Mouse (Mus musculus): ENCODE data around the gene Ubash3a. TPM values are rescaled to one million over a fixed set of nuclear protein-coding genes. Genes with fewer than 3 reads are reported as not detected.

Ubash3a gene
- total RNA-seq, 1 experiment, result 6.7 TPM

DNA sequence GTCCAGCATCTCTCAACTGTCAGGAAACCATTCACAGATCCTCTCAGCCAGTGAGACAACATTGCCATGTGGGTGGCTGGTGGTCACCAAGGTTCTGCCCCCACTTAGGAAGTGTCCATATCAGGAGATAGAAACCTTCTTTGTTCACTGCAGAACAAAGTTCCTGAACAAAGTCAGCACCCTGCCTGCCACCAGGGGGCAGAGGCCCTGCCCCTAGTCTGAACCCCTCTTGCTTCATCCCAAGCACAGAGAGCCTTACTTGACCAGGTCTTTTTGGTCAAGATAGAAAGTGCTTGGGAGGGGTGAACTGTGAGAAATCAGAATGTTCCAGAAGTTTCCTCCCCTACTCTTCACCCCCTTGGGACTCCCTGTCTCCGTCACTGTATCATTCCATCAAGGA is 28.2 kb downstream of the Ubash3a start:
- H3K9ac ChIP-seq (ENCODE audit: insufficient read depth, low read depth, low read length, poor library complexity, severe bottlenecking), result no peak overlapping the region
- peaks cover 21% of the 10 kb centered on the region; the same call in 1 of the 2 replicates for H3K36me3 ChIP-seq (ENCODE audit: control insufficient read depth, insufficient read depth, low read length, poor library complexity, severe bottlenecking)
- in situ Hi-C loops (cut with MboI; ENCODE audit: low sequenced_read_pairs in 2 of 2, unreplicated experiment in 2 of 2), result no loop called here
- DNase-seq (ENCODE audit: low read depth, low spot score), result no peak
- TF ChIP-seq HCFC1 (IDR thresholded peaks at IDR 0.05; ENCODE audit: borderline replicate concordance, insufficient read depth, low read length), result no peak
- no peak for TF ChIP-seq MAFK (IDR thresholded peaks at IDR 0.05; ENCODE audit: insufficient read depth, low read depth, low read length)
- H3K4me1 ChIP-seq (ENCODE audit: control insufficient read depth in 2 of 2, insufficient read depth in 2 of 2, low read length in 2 of 2, poor library complexity in 1 of 2), result no peaks in the 10 kb centered on the region
- H3K27ac ChIP-seq (ENCODE audit: insufficient read depth, low read depth, low read length, poor library complexity, severe bottlenecking), result no peak overlapping the region
- H3K4me3 ChIP-seq (ENCODE audit: insufficient read depth in 1 of 2, low read depth in 1 of 2, low read length in 2 of 2, poor library complexity in 1 of 2, severe bottlenecking in 1 of 2), result no peak overlapping the region
- no peaks in the 10 kb centered on the region for H3K9me3 ChIP-seq (ENCODE audit: control insufficient read depth, insufficient read depth, low read depth, low read length)

DNA sequence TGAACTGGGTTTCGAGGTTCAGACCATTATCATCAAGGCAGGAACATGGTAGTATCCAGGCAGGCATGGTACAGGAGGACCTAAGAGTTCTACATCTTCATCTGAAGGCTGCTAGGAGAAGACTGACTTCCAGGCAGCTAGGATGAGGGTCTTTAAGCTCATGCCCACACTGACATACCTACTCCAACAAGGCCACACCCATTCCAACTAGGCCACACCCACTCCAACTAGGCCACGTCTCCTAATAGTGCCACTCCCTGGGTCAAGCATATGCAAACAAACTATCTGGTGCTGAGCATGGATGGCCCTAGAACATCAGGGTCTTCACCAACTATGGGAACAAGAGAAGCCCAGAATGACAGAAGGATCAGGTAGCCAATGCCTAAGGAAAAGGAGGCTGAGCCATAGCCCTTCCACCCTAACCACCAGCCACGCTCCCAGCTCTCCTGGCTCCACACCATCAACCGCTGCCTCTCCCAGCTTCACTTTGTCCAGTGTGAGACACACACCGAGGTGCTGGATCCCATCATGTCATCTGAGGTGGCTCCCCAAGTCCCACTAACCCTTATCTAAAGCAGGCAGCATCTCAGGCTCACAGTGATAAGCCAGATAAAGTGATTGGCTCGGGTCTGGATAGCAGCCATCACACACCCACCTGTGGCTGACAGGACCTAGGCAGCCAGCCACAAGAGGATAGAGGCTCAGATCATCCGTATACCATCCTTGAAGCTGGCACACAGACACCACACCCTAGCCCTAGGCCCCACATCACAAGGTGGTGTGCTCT is 30.8 kb downstream of the Ubash3a start:
- DNase-seq (ENCODE audit: low read depth, low spot score), result no peak
- Histone ChIP-seq H3K27ac (ENCODE audit: insufficient read depth, low read depth, low read length, poor library complexity, severe bottlenecking) (no peak overlapping the region), H3K36me3 (ENCODE audit: control insufficient read depth, insufficient read depth, low read length, poor library complexity, severe bottlenecking) (peaks cover 22% of the 10 kb centered on the region), H3K4me1 (ENCODE audit: control insufficient read depth in 2 of 2, insufficient read depth in 2 of 2, low read length in 2 of 2, poor library complexity in 1 of 2) (no peaks in the 10 kb centered on the region), H3K9me3 (ENCODE audit: control insufficient read depth, insufficient read depth, low read depth, low read length) (no peaks in the 10 kb centered on the region), H3K4me3 (ENCODE audit: insufficient read depth in 1 of 2, low read depth in 1 of 2, low read length in 2 of 2, poor library complexity in 1 of 2, severe bottlenecking in 1 of 2) (no peak overlapping the region), H3K9ac (ENCODE audit: insufficient read depth, low read depth, low read length, poor library complexity, severe bottlenecking) (no peak overlapping the region)
- TF ChIP-seq ZNF384 (IDR thresholded peaks at IDR 0.05; ENCODE audit: low read depth, low read length) (no peak), ZC3H11A (IDR thresholded peaks at IDR 0.05; ENCODE audit: borderline replicate concordance, low read depth, low read length) (no peak), MAFK (IDR thresholded peaks at IDR 0.05; ENCODE audit: insufficient read depth, low read depth, low read length) (no peak), CHD2 (IDR thresholded peaks at IDR 0.05; ENCODE audit: low read depth, low read length) (no peak), HCFC1 (IDR thresholded peaks at IDR 0.05; ENCODE audit: borderline replicate concordance, insufficient read depth, low read length) (no peak)
- in situ Hi-C loops (cut with MboI; ENCODE audit: low sequenced_read_pairs in 2 of 2, unreplicated experiment in 2 of 2), result no loop called here

DNA sequence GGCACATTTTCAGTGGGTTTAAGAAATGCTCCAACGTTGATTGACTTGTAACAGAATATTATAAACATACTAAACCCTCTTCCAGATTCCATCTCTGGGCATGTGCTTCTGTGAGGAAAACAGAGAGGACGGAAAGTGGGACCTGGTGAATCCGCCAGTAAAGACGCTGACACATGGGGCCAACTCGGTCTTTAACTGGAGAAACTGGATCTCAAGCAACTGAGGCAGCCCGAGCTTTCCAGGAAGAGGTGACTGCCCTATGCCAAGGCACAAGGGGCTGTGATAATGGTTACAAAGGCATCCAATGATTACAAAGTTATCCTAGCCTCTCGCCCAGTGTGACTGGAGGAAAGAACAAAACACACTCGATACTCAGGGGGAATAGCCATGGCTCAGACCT is 33.5 kb downstream of the Ubash3a start:
- TF ChIP-seq MAFK (IDR thresholded peaks at IDR 0.05; ENCODE audit: insufficient read depth, low read depth, low read length), result no peak
- TF ChIP-seq ZC3H11A (IDR thresholded peaks at IDR 0.05; ENCODE audit: borderline replicate concordance, low read depth, low read length), result no peak
- TF ChIP-seq CHD2 (IDR thresholded peaks at IDR 0.05; ENCODE audit: low read depth, low read length), result no peak
- no peak for TF ChIP-seq HCFC1 (IDR thresholded peaks at IDR 0.05; ENCODE audit: borderline replicate concordance, insufficient read depth, low read length)
- Histone ChIP-seq H3K36me3 (ENCODE audit: control insufficient read depth, insufficient read depth, low read length, poor library complexity, severe bottlenecking) (peaks cover 17% of the 10 kb centered on the region), H3K9me3 (ENCODE audit: control insufficient read depth, insufficient read depth, low read depth, low read length) (no peaks in the 10 kb centered on the region), H3K4me3 (ENCODE audit: insufficient read depth in 1 of 2, low read depth in 1 of 2, low read length in 2 of 2, poor library complexity in 1 of 2, severe bottlenecking in 1 of 2) (no peak overlapping the region), H3K27ac (ENCODE audit: insufficient read depth, low read depth, low read length, poor library complexity, severe bottlenecking) (no peak overlapping the region), H3K9ac (ENCODE audit: insufficient read depth, low read depth, low read length, poor library complexity, severe bottlenecking) (no peak overlapping the region), H3K4me1 (ENCODE audit: control insufficient read depth in 2 of 2, insufficient read depth in 2 of 2, low read length in 2 of 2, poor library complexity in 1 of 2) (no peaks in the 10 kb centered on the region)
- no peak for DNase-seq (ENCODE audit: low read depth, low spot score)
- in situ Hi-C loops (cut with MboI; ENCODE audit: low sequenced_read_pairs in 2 of 2, unreplicated experiment in 2 of 2), result no loop called here

DNA sequence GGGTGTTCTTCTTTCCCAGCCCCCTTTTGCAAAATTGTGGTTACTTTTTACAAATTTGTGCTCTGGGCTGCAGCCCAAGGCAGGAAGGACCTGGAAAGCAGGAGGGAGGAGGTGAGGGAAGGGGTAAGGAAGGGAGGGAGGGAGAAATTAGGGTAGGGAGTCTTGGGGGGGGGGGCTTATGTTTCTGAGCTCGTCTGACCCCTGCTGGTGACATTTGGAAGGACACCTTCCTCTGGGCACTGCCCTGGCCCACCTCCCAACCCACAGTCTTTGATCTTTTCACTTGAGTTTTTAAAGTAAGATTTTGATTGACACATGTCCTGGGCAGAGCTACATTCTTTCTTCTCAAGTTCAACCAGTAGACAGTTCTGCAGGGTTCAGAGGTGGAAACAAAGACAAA is 35.1 kb downstream of the Ubash3a start:
- no peaks in the 10 kb centered on the region for H3K9me3 ChIP-seq (ENCODE audit: control insufficient read depth, insufficient read depth, low read depth, low read length)
- no peak overlapping the region for H3K27ac ChIP-seq (ENCODE audit: insufficient read depth, low read depth, low read length, poor library complexity, severe bottlenecking)
- H3K4me3 ChIP-seq (ENCODE audit: insufficient read depth in 1 of 2, low read depth in 1 of 2, low read length in 2 of 2, poor library complexity in 1 of 2, severe bottlenecking in 1 of 2), result no peak overlapping the region
- H3K36me3 ChIP-seq (ENCODE audit: control insufficient read depth, insufficient read depth, low read length, poor library complexity, severe bottlenecking), result peaks cover 17% of the 10 kb centered on the region
- TF ChIP-seq ZNF384 (IDR thresholded peaks at IDR 0.05; ENCODE audit: low read depth, low read length), result no peak
- TF ChIP-seq CHD2 (IDR thresholded peaks at IDR 0.05; ENCODE audit: low read depth, low read length), result no peak
- no peak for TF ChIP-seq ZC3H11A (IDR thresholded peaks at IDR 0.05; ENCODE audit: borderline replicate concordance, low read depth, low read length)
- TF ChIP-seq MAFK (IDR thresholded peaks at IDR 0.05; ENCODE audit: insufficient read depth, low read depth, low read length), result no peak
- no peak for TF ChIP-seq HCFC1 (IDR thresholded peaks at IDR 0.05; ENCODE audit: borderline replicate concordance, insufficient read depth, low read length)
- H3K9ac ChIP-seq (ENCODE audit: insufficient read depth, low read depth, low read length, poor library complexity, severe bottlenecking), result no peak overlapping the region
- in situ Hi-C loops (cut with MboI; ENCODE audit: low sequenced_read_pairs in 2 of 2, unreplicated experiment in 2 of 2), result no loop called here
- DNase-seq (ENCODE audit: low read depth, low spot score), result no peak
- H3K4me1 ChIP-seq (ENCODE audit: control insufficient read depth in 2 of 2, insufficient read depth in 2 of 2, low read length in 2 of 2, poor library complexity in 1 of 2), result peaks cover 0 to 2% of the 10 kb centered on the region in 2 experiments; a peak in 1 of 4 replicates

All from ES-E14 (cell line).